Mouse (Mus musculus) kidney, postnatal 10 days (tissue): ENCODE measurements at regions not wholly inside any gene's neighbourhood (a gene's known extent, or its start where the extent isn't known, plus 50 kb on each side); places are given as distances from the start of the nearest gene placed in this dataset.

Experiments
- DNase-seq: peaks from one replicate; pipeline ENCODE4 v3.0.0; 2021; ENCODE audit warnings: mixed read lengths

GRCm38 (mm10) chr12:26776986-26777385 is 308.0 kb downstream of the Cmpk2 start:
- DNase-seq, result no peak

GRCm38 (mm10) chr12:26774016-26774415 is 305.0 kb downstream of the Cmpk2 start:
- no peak for DNase-seq

GRCm38 (mm10) chr12:26770753-26771583 is 302.0 kb downstream of the Cmpk2 start:
- DNase-seq, result peak; percentile 9

GRCm38 (mm10) chr12:26767551-26767950 is 298.5 kb downstream of the Cmpk2 start:
- DNase-seq, result no peak

GRCm38 (mm10) chr12:26758657-26759325 is 289.8 kb downstream of the Cmpk2 start:
- no peak for DNase-seq

- no peak for DNase-seq
Measured at GRCm38 (mm10) chr12:26756284-26756683, 287.3 kb downstream of the Cmpk2 start.

- DNase-seq, result no peak
Measured at GRCm38 (mm10) chr12:26754611-26755010, 285.6 kb downstream of the Cmpk2 start.

- no peak for DNase-seq
Measured at GRCm38 (mm10) chr12:26734558-26734897, 265.5 kb downstream of the Cmpk2 start.

GRCm38 (mm10) chr12:26733822-26734557 is 265.0 kb downstream of the Cmpk2 start:
- DNase-seq, result peak; percentile 27

GRCm38 (mm10) chr12:26723399-26723798 is 254.4 kb downstream of the Cmpk2 start:
- no peak for DNase-seq

GRCm38 (mm10) chr12:26698838-26699237 is 229.8 kb downstream of the Cmpk2 start:
- no peak for DNase-seq

- peak; percentile 10 for DNase-seq
Measured at GRCm38 (mm10) chr12:26688048-26688447, 219.0 kb downstream of the Cmpk2 start.

- no peak for DNase-seq
Measured at GRCm38 (mm10) chr12:26680568-26680947, 211.6 kb downstream of the Cmpk2 start.

- no peak for DNase-seq
Measured at GRCm38 (mm10) chr12:26679887-26680567, 211.0 kb downstream of the Cmpk2 start.

- no peak for DNase-seq
Measured at GRCm38 (mm10) chr12:26665466-26665865, 196.5 kb downstream of the Cmpk2 start.

- no peak for DNase-seq
Measured at GRCm38 (mm10) chr12:26654251-26654650, 185.2 kb downstream of the Cmpk2 start.

GRCm38 (mm10) chr12:26653781-26654180 is 184.8 kb downstream of the Cmpk2 start:
- DNase-seq, result no peak

- peak; percentile 34 for DNase-seq
Measured at GRCm38 (mm10) chr12:26646141-26646540, 177.1 kb downstream of the Cmpk2 start.

- no peak for DNase-seq
Measured at GRCm38 (mm10) chr12:26635665-26636241, 166.7 kb downstream of the Cmpk2 start.

GRCm38 (mm10) chr12:26635253-26635652 is 166.2 kb downstream of the Cmpk2 start:
- no peak for DNase-seq

GRCm38 (mm10) chr12:26631795-26632122 is 162.8 kb downstream of the Cmpk2 start:
- DNase-seq, result no peak

- DNase-seq, result no peak
Measured at GRCm38 (mm10) chr12:26631111-26631794, 162.2 kb downstream of the Cmpk2 start.
